Mouse (Mus musculus): Measurements from ENCODE around the gene Cct3. TPM values are rescaled to one million over a fixed set of nuclear protein-coding genes. Genes with fewer than 3 reads are reported as not detected.
"Not testable (repeated sequence)": the region's sequence is repeated elsewhere in the genome, so short reads cannot be mapped to it uniquely, and the experiment has no call there.

The Cct3 gene
- polyA plus RNA-seq, 1 experiment = 168 TPM

DNA sequence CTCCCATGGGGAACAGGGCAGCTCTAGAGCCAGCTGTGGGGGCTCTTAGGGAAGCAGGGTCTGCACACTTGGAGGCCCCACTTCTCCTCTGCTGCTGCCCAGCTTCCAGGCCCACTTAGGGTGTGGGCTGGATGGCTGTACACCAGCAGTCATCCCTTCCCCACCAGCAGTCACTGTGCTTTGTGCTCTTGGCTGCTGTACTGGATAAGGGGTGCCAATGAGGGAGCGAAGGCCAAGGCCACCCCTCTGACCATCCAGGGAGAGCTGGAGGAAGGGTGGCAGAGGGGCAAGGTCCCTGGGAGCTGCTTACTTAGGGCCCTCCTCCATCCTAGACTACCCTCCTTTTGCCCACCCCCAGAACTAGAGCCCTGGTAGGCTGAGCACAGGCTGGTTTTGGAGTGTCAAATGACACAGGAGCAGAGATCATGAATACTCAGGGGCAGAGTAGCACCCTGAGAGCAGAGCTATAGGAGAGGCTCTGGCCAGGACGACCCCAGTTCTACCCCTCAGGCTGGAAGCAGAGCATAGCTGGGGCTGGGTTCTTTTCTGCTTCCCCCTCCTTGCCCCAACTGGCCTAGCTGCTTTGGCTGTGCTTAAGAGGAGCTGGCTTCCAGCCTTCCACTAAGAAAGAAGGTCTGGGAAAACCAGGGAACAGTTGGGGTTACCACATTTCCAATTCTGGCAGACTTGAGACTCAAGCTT lies 64.8 kb downstream of the Cct3 start:
- no peak for DNase-seq (ENCODE audit: low spot score)

DNA sequence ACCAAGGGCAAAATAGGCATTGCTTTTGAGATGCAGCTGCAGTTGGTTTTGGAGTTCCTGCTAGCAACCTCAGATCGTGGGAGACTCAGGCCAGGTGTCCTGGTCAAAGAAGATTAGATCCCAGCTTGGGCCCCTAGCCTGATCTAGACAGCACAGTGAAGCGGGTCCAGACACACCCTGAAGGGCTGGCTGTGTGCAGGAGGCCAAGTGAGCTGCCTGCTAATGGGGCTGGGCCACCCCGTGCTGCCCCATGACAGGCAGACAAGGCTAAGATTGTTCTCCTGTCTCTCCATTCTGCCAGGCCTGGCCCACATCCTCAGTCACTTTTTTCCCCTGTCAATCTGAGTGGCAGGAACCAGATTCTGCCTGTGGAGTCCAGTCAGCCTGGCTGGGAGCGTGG lies 66.8 kb downstream of the Cct3 start:
- no peak for DNase-seq (ENCODE audit: low spot score)

DNA sequence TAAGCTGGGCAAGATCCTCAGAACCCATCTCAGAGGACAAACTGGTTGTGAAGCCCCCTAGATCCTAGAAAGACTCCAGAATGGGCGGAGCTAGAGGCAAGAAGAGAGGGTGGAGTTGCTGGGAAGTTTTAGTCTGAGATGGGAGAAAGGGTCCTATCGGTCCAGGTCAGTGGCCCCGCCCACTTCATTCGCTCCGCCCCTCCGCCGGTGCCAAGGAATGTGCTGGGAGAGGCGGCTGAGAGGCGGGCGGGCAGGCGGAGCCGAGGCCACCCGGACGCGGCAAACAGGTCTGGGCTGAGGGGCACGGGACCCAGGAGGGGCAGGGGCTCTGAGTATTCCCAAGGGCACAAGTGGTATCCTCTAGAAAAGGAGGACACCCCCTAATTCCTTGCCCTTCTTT lies 67.4 kb downstream of the Cct3 start, which contains the start of gene Paqr6:
TSS of gene Paqr6 (plus strand) at position 248 of the 400 bp plus-strand sequence.
- peak; percentile 47 for DNase-seq (ENCODE audit: low spot score)

DNA sequence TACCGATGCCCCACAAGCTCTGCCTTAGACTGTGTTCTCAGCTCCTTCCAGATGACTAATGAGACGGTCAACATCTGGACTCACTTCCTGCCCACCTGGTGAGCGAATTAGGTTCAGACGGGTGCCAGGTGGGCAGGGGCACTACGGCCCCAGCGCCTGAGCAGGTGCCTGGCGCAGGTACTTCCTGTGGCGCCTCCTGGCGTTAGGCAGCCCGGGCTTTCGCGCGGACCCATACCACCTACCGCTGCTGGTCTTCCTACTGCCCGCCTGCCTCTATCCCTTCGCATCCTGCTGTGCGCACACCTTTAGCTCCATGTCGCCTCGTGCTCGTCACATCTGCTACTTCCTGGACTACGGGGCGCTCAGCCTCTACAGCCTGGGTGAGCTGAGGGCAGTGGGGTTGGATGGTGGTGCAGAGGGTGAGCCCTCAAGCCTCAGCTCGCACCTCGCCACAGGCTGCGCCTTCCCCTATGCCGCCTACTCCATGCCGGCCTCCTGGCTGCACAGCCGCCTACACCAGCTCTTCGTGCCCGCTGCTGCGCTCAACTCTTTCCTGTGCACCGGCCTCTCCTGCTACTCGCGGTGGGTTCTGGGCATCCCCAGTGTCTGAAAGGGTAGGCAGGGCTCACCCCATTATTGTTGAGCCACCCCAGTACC lies 68.9 kb downstream of the Cct3 start:
- no peak for DNase-seq (ENCODE audit: low spot score)

DNA sequence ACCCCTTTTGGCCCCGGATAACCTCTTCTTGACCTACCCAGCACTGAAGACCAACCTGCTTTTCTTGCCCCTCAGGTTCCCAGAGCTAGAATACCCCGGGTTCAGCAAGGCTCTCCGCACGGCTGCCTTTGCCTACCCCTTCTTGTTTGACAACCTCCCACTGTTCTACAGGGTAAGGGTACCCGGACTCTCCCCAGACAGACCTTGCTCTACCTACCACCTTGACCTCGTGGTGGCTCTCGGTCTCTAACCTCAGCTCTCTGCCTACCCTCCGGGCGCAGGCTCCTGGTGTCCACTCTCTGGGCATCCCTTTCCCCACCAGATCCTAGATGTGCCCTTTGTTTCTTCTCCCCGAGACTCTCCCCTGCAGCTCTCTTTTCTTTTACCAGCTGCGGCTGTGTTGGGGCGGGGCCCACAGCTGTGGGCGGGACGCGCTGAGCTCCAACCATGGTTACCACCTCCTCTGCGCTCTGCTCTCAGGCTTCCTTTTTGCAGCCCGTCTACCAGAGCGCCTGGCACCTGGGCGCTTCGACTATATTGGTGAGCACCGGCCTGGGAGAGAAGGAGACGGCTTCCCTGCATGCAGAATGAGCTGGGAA lies 70.0 kb downstream of the Cct3 start:
- DNase-seq (ENCODE audit: low spot score) = not testable (repeated sequence)

DNA sequence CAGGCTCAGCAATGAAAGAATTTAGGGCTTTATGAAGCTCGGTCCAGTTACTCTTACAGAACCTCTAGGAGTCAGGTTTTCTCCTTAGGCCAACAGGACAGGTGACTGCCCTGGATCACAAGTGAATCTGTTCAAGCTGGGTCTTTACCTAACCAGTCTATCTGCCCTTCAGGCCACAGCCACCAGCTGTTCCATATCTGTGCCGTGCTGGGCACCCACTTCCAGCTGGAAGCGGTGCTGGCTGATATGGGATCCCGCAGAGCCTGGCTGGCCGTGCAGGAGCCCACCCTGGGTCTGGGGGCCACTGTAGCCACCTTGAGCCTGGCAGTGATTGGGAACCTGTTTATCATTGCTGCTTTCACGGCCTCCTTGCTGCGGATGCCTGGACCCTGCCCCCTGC lies 70.6 kb downstream of the Cct3 start:
- not testable (repeated sequence) for DNase-seq (ENCODE audit: low spot score)

DNA sequence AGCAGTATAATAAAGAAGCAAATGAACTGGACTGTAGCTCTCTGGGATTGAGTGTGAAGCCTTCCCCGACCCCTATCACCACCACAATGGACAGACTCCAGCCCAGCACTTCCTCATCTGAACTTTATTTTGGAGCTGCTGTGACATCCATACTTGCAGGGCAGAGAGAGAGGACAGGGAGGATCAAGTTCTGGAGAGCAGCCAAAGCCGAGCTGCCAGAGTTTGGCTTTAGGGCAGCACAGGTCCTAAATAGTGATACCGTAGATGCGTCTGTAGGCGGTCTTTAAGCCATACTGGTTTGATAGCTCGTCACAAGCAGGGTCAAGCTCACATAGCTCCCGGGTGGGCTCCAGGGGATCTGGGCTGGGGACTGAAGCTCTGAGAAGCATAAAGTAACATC lies 71.6 kb downstream of the Cct3 start:
- not testable (repeated sequence) for DNase-seq (ENCODE audit: low spot score)

Other genes with a start within 250 kb of the Cct3 start
- gene Naxe, start 238.6 kb upstream of the Cct3 start, polyA plus RNA-seq (2012; rRNA removed) = 90.2 and 91.1 TPM in 2 replicates
- gene Ttc24, start 218.8 kb upstream of the Cct3 start, polyA plus RNA-seq (2012; rRNA removed) = not detected in 2 replicates
- gene Iqgap3, start 215.1 kb upstream of the Cct3 start, polyA plus RNA-seq (2012; rRNA removed) = 2.0 and 2.6 TPM in 2 replicates
- gene Mef2d, start 154.7 kb upstream of the Cct3 start, polyA plus RNA-seq (2012; rRNA removed) = 34.6 and 51.0 TPM in 2 replicates
- 3.9 and 4.8 TPM in 2 replicates for gene Rhbg, start 42.4 kb upstream of the Cct3 start, polyA plus RNA-seq (2012; rRNA removed)
- gene Gm38392, start 9.9 kb upstream of the Cct3 start, polyA plus RNA-seq (2012; rRNA removed) = 0.15 and 0.34 TPM in 2 replicates
- gene Tsacc, start 117 bp upstream of the Cct3 start, polyA plus RNA-seq (2012; rRNA removed) = 7.4 and 7.9 TPM in 2 replicates
- gene Glmp, start 27.9 kb downstream of the Cct3 start, polyA plus RNA-seq (2012; rRNA removed) = 166 and 177 TPM in 2 replicates
- 31.3 and 38.1 TPM in 2 replicates for gene Tmem79, start 39.0 kb downstream of the Cct3 start, polyA plus RNA-seq (2012; rRNA removed)
- 56.7 and 58.4 TPM in 2 replicates for gene Smg5, start 39.1 kb downstream of the Cct3 start, polyA plus RNA-seq (2012; rRNA removed)
- gene Paqr6, start 67.5 kb downstream of the Cct3 start, polyA plus RNA-seq (2012; rRNA removed) = 47.1 and 70.4 TPM in 2 replicates
- 1.9 and 2.7 TPM in 2 replicates for gene Bglap3, start 75.6 kb downstream of the Cct3 start, polyA plus RNA-seq (2012; rRNA removed)
- 21.5 and 24.7 TPM in 2 replicates for gene Bglap2, start 81.6 kb downstream of the Cct3 start, polyA plus RNA-seq (2012; rRNA removed)
- 0.27 and 0.89 TPM in 2 replicates for gene Bglap, start 87.3 kb downstream of the Cct3 start, polyA plus RNA-seq (2012; rRNA removed)
- gene Pmf1, start 113.2 kb downstream of the Cct3 start, polyA plus RNA-seq (2012; rRNA removed) = 25.4 and 27.2 TPM in 2 replicates
- gene Slc25a44, start 128.0 kb downstream of the Cct3 start, polyA plus RNA-seq (2012; rRNA removed) = 18.7 and 19.8 TPM in 2 replicates
- 63.2 and 63.3 TPM in 2 replicates for gene Sema4a, start 164.1 kb downstream of the Cct3 start, polyA plus RNA-seq (2012; rRNA removed)
- gene Lmna, start 212.8 kb downstream of the Cct3 start, polyA plus RNA-seq (2012; rRNA removed) = 171 and 182 TPM in 2 replicates
- 1.7 and 1.8 TPM in 2 replicates for gene Mex3a, start 235.3 kb downstream of the Cct3 start, polyA plus RNA-seq (2012; rRNA removed)